Mouse (Mus musculus): ENCODE measurements around the gene Nfic. TPM values are rescaled to one million over a fixed set of nuclear protein-coding genes. Genes with fewer than 3 reads are reported as not detected.
A peak's percentile ranks its signal among the peaks of the same experiment; 100 is the strongest.

The Nfic gene
- polyA plus RNA-seq, 1 experiment: 19.4 TPM

DNA sequence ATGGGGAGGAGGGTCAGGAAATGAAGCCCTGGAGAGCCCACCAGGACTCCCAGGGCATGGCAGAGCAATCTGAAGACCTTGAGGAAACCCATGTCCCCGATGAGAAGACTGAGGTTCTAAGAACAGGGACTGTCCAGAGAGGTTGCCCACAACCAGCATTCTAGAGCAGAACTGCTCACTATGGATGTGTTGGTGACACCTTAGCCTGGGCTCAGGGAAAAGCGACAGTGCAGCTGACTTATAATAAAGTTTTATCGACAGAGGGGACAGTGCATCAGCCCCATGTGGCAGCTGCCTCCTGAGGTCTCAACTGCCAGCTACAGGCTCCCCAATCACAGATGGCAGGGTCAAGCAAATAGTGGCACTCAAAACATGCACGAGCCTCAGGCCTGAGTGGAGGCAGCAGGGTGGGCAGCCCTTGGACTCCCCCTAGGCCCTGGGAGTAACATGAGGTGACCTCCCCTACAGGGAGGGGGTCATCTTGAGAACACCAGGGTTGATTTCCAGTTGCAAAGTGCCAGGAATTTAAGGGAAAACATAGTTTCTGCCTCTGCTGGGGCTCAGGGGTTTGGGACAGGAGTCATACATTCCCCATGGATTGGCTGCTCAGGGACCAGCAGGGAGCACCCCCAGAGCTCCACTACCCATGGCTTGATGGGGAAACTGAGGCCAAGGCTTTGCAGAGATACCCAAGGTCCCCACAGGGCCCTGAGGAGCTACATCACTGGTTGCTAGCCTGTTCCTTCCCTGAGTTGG is 34.2 kb downstream of the Nfic start:
- Histone ChIP-seq H3K27me3 (ENCODE audit: control insufficient read depth, insufficient read depth, low read length) (no peaks in the 10 kb centered on the region), H3K36me3 (ENCODE audit: control insufficient read depth, insufficient read depth, low read length) (no peaks in the 10 kb centered on the region; the same call in 1 of the 2 replicates), H3K4me3 (ENCODE audit: low read depth, low read length) (no peak overlapping the region), H3K4me1 (ENCODE audit: control insufficient read depth, insufficient read depth, insufficient read length, low read length) (peaks cover 35% of the 10 kb centered on the region), H3K27ac (ENCODE audit: insufficient read depth, low read depth, low read length) (no peak overlapping the region)
- TF ChIP-seq POLR2A (IDR thresholded peaks at IDR 0.05; ENCODE audit: low read depth, low read length) (no peak), CTCF (IDR thresholded peaks at IDR 0.05; ENCODE audit: extremely low read depth, insufficient read length, insufficient replicate concordance, low read depth, low read length) (no peak)
- WGBS: 81% methylated on average over 4 of the region's 4 CpGs

DNA sequence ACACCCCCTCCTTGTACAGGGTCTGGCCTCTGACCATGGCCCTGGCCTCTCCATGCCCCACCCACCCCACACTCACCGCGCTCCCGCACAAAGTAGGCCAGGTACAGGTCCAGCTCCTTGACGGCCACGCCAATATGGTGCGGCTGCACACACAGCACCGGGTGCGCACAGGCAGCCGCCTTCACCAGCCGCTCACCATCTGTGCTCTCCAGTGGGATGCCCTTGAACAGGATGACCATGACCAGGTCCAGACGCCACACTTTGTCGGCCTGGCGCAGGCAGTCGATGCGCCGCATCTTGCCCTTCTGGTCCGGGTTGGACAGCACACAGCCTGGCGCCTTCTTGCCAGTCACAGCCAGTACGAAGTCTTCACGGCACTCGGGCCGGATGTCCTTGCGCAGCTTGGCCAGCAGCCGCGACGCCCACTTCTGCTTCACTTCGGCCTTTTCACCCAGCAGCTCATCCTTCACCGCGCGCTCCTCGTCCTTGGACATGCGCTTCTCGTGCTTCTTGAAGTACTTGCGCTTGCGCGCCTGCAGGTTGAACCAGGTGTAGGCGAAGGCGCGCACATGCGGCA is 35.2 kb downstream of the Nfic start:
- TF ChIP-seq CTCF (IDR thresholded peaks at IDR 0.05; ENCODE audit: extremely low read depth, insufficient read length, insufficient replicate concordance, low read depth, low read length): no peak
- no peak for TF ChIP-seq POLR2A (IDR thresholded peaks at IDR 0.05; ENCODE audit: low read depth, low read length)
- 92% methylated on average over 40 of the region's 40 CpGs for WGBS
- Histone ChIP-seq H3K4me1 (ENCODE audit: control insufficient read depth, insufficient read depth, insufficient read length, low read length) (peaks cover 33% of the 10 kb centered on the region), H3K36me3 (ENCODE audit: control insufficient read depth, insufficient read depth, low read length) (no peaks in the 10 kb centered on the region; the same call in 1 of the 2 replicates), H3K27me3 (ENCODE audit: control insufficient read depth, insufficient read depth, low read length) (no peaks in the 10 kb centered on the region), H3K27ac (ENCODE audit: insufficient read depth, low read depth, low read length) (no peak overlapping the region), H3K4me3 (ENCODE audit: low read depth, low read length) (no peak overlapping the region)

GRCm38 (mm10) chr10:81419111-81419928 is 36.1 kb downstream of the Nfic start:
- Histone ChIP-seq H3K36me3 (ENCODE audit: control insufficient read depth, insufficient read depth, low read length) (no peaks in the 10 kb centered on the region; the same call in 1 of the 2 replicates), H3K27me3 (ENCODE audit: control insufficient read depth, insufficient read depth, low read length) (no peaks in the 10 kb centered on the region), H3K4me3 (ENCODE audit: low read depth, low read length) (no peak overlapping the region), H3K4me1 (ENCODE audit: control insufficient read depth, insufficient read depth, insufficient read length, low read length) (peaks cover 37% of the 10 kb centered on the region), H3K27ac (ENCODE audit: insufficient read depth, low read depth, low read length) (no peak overlapping the region)
- WGBS: 90% methylated on average over 10 of the region's 10 CpGs
- no peak for TF ChIP-seq CTCF (IDR thresholded peaks at IDR 0.05; ENCODE audit: extremely low read depth, insufficient read length, insufficient replicate concordance, low read depth, low read length)
- no peak for TF ChIP-seq POLR2A (IDR thresholded peaks at IDR 0.05; ENCODE audit: low read depth, low read length)

DNA sequence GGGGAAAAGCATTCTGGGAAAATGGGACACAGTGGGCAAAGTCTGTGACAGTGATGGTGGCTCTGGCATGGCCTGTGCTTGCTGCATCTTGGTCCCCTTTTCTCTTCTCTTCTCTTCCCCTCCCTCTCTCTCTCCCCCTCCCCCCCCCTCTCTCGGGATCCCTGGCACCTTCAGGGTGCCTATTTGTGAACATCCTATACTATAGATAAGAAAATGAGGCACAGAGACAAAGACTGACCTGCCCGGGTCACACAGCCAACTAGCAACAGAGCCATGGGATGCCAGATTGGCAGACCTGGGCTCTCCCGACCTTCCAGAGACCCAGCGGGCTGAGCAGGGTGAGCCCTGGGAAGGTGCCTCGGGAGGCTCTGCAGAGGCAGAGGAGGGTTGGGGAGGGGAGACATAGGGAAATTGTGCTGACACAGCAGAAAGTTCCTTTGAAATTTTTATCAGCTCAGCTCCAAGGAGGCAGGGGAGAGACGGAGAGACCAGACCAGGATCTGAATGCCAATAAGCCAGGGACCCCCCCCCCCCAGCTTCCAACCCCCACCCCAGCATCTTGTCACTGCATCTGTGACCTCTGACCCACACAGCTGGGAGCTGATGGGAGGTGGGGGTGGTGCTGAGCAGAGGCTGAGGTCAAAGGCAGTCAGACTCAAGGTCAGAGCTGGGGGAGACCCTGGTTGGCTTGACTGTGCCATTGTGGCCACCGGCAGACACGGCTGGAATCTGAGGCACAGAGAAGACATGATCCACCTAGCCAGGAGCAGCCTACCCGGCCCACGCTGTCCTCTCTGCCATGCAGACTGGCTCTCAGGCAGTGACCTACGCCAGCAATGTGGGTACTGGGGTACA is 37.0 kb downstream of the Nfic start:
- H3K27ac ChIP-seq (ENCODE audit: insufficient read depth, low read depth, low read length): no peak overlapping the region
- no peaks in the 10 kb centered on the region for H3K27me3 ChIP-seq (ENCODE audit: control insufficient read depth, insufficient read depth, low read length)
- TF ChIP-seq POLR2A (IDR thresholded peaks at IDR 0.05; ENCODE audit: low read depth, low read length) (no peak), CTCF (IDR thresholded peaks at IDR 0.05; ENCODE audit: extremely low read depth, insufficient read length, insufficient replicate concordance, low read depth, low read length) (no peak)
- no peak overlapping the region for H3K4me3 ChIP-seq (ENCODE audit: low read depth, low read length)
- WGBS: 71% methylated on average over 11 of the region's 11 CpGs
- peaks cover 44% of the 10 kb centered on the region for H3K4me1 ChIP-seq (ENCODE audit: control insufficient read depth, insufficient read depth, insufficient read length, low read length)
- no peaks in the 10 kb centered on the region; the same call in 1 of the 2 replicates for H3K36me3 ChIP-seq (ENCODE audit: control insufficient read depth, insufficient read depth, low read length)

DNA sequence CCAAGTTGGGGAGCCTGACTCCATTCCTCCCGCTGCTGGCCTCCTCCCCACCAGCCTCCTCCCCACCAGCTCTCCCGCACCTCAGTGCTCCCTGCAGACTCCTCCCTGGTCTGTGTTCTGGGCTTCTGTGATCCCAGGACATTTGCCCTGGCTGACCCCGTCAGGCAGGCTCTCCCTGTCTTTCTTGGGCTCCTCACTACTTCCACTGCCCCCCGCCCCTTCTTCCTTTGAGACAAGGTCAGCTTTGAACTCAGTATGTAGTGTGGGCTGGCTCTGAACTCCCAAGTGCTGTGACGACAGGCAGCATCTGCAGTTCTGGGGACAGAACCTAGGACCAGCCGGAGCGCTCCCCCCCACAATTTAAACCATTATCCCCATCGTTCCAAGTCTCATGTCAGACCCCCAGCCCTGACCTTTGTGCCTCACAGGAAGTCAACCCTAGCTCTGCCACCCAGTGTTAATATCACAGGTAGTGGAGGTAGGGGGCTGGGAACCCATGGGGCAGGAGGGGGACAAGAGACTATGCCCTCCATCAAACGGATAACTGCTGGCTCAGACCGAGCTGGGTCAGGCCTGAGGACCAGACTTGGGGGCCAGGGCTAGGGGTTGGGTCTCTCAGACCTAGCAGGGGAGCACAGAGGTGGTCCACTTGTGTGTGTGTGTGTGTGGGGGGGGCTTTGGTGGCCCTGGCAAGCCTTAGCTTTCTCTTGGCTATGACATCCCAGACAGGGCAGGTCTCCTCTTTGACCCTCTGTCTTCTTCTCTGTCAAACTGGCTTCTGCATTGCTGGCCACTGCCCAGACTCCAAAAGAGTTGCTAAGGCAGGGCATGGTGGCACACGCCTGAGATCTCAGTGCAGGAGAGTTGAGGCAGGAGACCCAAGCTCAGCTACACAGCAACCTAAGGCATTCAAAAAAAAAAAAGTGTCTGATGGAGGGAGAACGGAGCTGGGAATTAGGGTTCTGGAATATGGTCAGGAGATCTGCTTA is 37.9 kb downstream of the Nfic start:
- Histone ChIP-seq H3K36me3 (ENCODE audit: control insufficient read depth, insufficient read depth, low read length) (no peaks in the 10 kb centered on the region; the same call in 1 of the 2 replicates), H3K27ac (ENCODE audit: insufficient read depth, low read depth, low read length) (peak overlapping the region; percentile 14; the same call in 1 of the 2 replicates), H3K4me1 (ENCODE audit: control insufficient read depth, insufficient read depth, insufficient read length, low read length) (peaks cover 52% of the 10 kb centered on the region), H3K27me3 (ENCODE audit: control insufficient read depth, insufficient read depth, low read length) (no peaks in the 10 kb centered on the region), H3K4me3 (ENCODE audit: low read depth, low read length) (0 out of 2 replicates have a peak overlapping the region, but pooled peaks have one; percentile 47)
- TF ChIP-seq CTCF (IDR thresholded peaks at IDR 0.05; ENCODE audit: extremely low read depth, insufficient read length, insufficient replicate concordance, low read depth, low read length) (no peak), POLR2A (IDR thresholded peaks at IDR 0.05; ENCODE audit: low read depth, low read length) (0 out of 2 replicates have a peak, but pooled peaks have one; percentile 6)
- WGBS: 52% methylated on average over 12 of the region's 12 CpGs
